In the genomic region with DNA sequence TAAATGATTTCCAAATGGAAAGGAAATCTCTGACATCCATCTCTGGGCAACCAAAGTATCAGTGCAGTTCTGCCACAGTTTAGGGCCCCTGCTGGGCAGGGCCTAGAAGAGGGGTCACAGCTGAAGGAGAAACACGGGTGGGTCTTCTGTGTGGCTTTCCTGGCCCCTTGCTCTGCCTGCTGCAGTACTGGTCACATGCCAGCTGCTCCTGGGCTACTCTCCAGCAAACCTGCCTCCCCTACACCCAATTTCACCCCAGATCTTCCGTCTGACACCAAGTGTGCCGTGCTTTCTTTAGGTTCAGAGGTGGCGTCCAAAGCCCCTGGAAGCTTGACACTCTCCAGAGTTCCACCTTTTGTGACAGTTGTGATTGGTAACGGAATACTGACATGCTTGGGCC, we compare ENCODE assay signal across 18 mouse cellular contexts. TPM values are rescaled to one million over a fixed set of nuclear protein-coding genes. Genes with fewer than 3 reads are reported as not detected.
DNase-seq lines count a peak whose midpoint lies in the region; TF ChIP-seq lines count a peak whose summit lies in the region.
"Had no signal": no experiment of that assay in that cellular context is flagged by ENCODE, and none has a peak within 500 bp of the region (broad histone marks: within the 10 kb centered on the region; RNA-seq: fewer than 3 reads in every experiment).

No protein-coding gene starts in this region.

- no peaks in the 10 kb centered on the region for H3K27me3 ChIP-seq in testis, adult 2 months (ENCODE audit: control insufficient read depth, insufficient read depth, low read length)
- H3K27me3 ChIP-seq: Patski had no signal

- no peak for TF ChIP-seq CTCF in testis, adult 2 months (IDR thresholded peaks at IDR 0.05; ENCODE audit: control insufficient read depth, insufficient read depth, insufficient replicate concordance, low read depth, low read length)

- peak overlapping the region; percentile 83 for H3K4me3 ChIP-seq in testis, adult 2 months (ENCODE audit: control insufficient read depth, low read depth, low read length)

- no peak for TF ChIP-seq POLR2A in testis, adult 2 months (IDR thresholded peaks at IDR 0.05; ENCODE audit: control insufficient read depth, low read depth, low read length)

- DNase-seq in cerebellum, postnatal 10 days = peak; percentile 63 to 72
- DNase-seq in cerebellum, adult 18-20 months = no peak
- peak; percentile 46 for DNase-seq in left cerebral cortex, postnatal 4 days
- no peak for DNase-seq in left cerebral cortex, adult 18-20 months (ENCODE audit: low spot score in 2 of 2)
- DNase-seq in testis, postnatal 14 days (ENCODE audit: low spot score) = no peak
- DNase-seq: adrenal gland, adult 2 months; adrenal gland, adult 8-10 months; adrenal gland, postnatal 10 days; adrenal gland, postnatal 14 days; adrenal gland, postnatal 25 days; adrenal gland, postnatal 36 days; B cell, adult 2 months; cerebellum, adult 11 months; cerebellum, adult 11-12 months; cerebellum, adult 2 months had no signal

- H3K27ac ChIP-seq in testis, adult 2 months (ENCODE audit: control insufficient read depth, insufficient read depth, low read depth, low read length) = no peak overlapping the region; the same call in 1 of the 2 replicates

- no peaks in the 10 kb centered on the region; the same call in 1 of the 2 replicates for H3K4me1 ChIP-seq in testis, adult 2 months (ENCODE audit: control insufficient read depth, insufficient read depth, low read length)

- H3K36me3 ChIP-seq in testis, adult 2 months (ENCODE audit: control insufficient read depth, insufficient read depth, low read length) = no peaks in the 10 kb centered on the region
- H3K36me3 ChIP-seq: G1E had no signal

- intact Hi-C loops in left cerebral cortex, postnatal 4 days (cut with DNase I) = no loop called here

RNA-seq across cellular contexts. Expression of a gene that starts 26.6 kb away (rescaled TPM):
- 10 to 100 TPM; 17.8 to 20.0 TPM for total RNA-seq in left cerebral cortex, postnatal 4 days (2021)
- total RNA-seq in left cerebral cortex, adult 18-20 months (2021) = 10 to 100 TPM; 45.4 to 47.6 TPM
- 213 and 251 TPM in 2 replicates for polyA plus RNA-seq in testis, adult 2 months (2012; rRNA removed)
- total RNA-seq: G1E had no signal
- polyA plus RNA-seq: G1E had no signal

RNA-seq across cellular contexts. Expression of a gene that starts 52.2 kb away (rescaled TPM):
- 10 to 100 TPM; 37.5 to 38.4 TPM for total RNA-seq in left cerebral cortex, postnatal 4 days (2021)
- total RNA-seq in left cerebral cortex, adult 18-20 months (2021) = 10 to 100 TPM; 17.8 to 19.1 TPM
- polyA plus RNA-seq in testis, adult 2 months (2012; rRNA removed) = 5.8 and 6.6 TPM in 2 replicates
- polyA plus RNA-seq: G1E had no signal

RNA-seq across cellular contexts. Expression of a gene that starts 56.2 kb away (rescaled TPM):
- total RNA-seq in left cerebral cortex, postnatal 4 days (2021) = 10 to 100 TPM; 33.5 to 33.8 TPM
- 10 to 100 TPM; 24.3 to 27.2 TPM for total RNA-seq in left cerebral cortex, adult 18-20 months (2021)
- polyA plus RNA-seq in testis, adult 2 months (2012; rRNA removed) = 98.0 and 115 TPM in 2 replicates

Comparison
In these comparisons a context has a peak if more than half of its experiments do, and no peak if none do; other contexts are left out.
1. DNase-seq: peak in cerebellum, postnatal 10 days (2 of 2) and left cerebral cortex, postnatal 4 days (single experiment); none in cerebellum, adult 18-20 months (0 of 2), left cerebral cortex, adult 18-20 months (0 of 2) and testis, postnatal 14 days (single experiment).